Mouse (Mus musculus) heart, embryonic 11.5 days (tissue): Measurements from ENCODE around the gene Tnfrsf4. TPM values are rescaled to one million over a fixed set of nuclear protein-coding genes. Genes with fewer than 3 reads are reported as not detected.

Experiments used
- ATAC-seq: fragments of 200-750 bp; cut with Nextera tagmentation; replicated peaks from 2 replicates; pipeline ENCODE4 v1.8.0; 2017; ENCODE audit warnings: moderate library complexity; ENCODE audit not compliant: insufficient number of reproducible peaks, low FRiP score, low TSS enrichment
- H3K27ac ChIP-seq: fragments of 300-500 bp; sonication (generic); 2 replicates; pipeline ENCODE4 v1.5.1; 2014; ENCODE audit warnings: mild to moderate bottlenecking, low read depth, low read length
- H3K27me3 ChIP-seq: fragments of 300-500 bp; sonication (generic); 2 replicates; pipeline ENCODE4 v1.6.1; 2014; ENCODE audit warnings: mild to moderate bottlenecking, low read length, mixed read lengths; ENCODE audit not compliant: control insufficient read depth, insufficient read depth
- H3K36me3 ChIP-seq: fragments of 300-500 bp; sonication (generic); 2 replicates; pipeline ENCODE4 v1.6.1; 2014; ENCODE audit warnings: mild to moderate bottlenecking, low read length, moderate library complexity, mixed read lengths; ENCODE audit not compliant: control insufficient read depth, insufficient read depth
- H3K4me1 ChIP-seq: fragments of 300-500 bp; sonication (generic); 2 replicates; pipeline ENCODE4 v1.6.1; 2014; ENCODE audit warnings: low read length; ENCODE audit not compliant: control insufficient read depth, insufficient read depth
- H3K4me2 ChIP-seq: fragments of 300-500 bp; sonication (generic); 2 replicates; pipeline ENCODE4 v1.6.1; 2014; ENCODE audit warnings: mild to moderate bottlenecking, moderate library complexity
- H3K4me3 ChIP-seq: fragments of 300-500 bp; sonication (generic); 2 replicates; pipeline ENCODE4 v1.5.1; 2014; ENCODE audit warnings: low read depth, low read length
- H3K9ac ChIP-seq: fragments of 300-500 bp; sonication (generic); 2 replicates; pipeline ENCODE4 v1.6.1; 2014; ENCODE audit warnings: mild to moderate bottlenecking, low read depth, low read length, moderate library complexity
- H3K9me3 ChIP-seq: fragments of 300-500 bp; sonication (generic); replicated peaks from 2 replicates; pipeline ENCODE4 v1.6.1; 2016; ENCODE audit warnings: low read length; ENCODE audit not compliant: control insufficient read depth
- WGBS: fragments of 180-500 bp; shearing (Covaris S2); extraction: QIAGEN DNeasy Blood & Tissue Kit; methylation state at CpG from one replicate; pipeline ENCODE4 v1.1.7; 2014; ENCODE audit not compliant: insufficient replicate concordance; 5-methylcytosine and 5-hydroxymethylcytosine counted together
- polyA plus RNA-seq: library from polyadenylated mRNA; unstranded; fragments of >200 nt; fragmentation: Nextera tagmentation; extraction: Ambion mirVana; gene quantifications from 2 replicates; pipeline ENCODE4 v1.2.1, GENCODE M21; 2014

The Tnfrsf4 gene
- polyA plus RNA-seq, 1 experiment from 2014 or later = 0.37 TPM

DNA sequence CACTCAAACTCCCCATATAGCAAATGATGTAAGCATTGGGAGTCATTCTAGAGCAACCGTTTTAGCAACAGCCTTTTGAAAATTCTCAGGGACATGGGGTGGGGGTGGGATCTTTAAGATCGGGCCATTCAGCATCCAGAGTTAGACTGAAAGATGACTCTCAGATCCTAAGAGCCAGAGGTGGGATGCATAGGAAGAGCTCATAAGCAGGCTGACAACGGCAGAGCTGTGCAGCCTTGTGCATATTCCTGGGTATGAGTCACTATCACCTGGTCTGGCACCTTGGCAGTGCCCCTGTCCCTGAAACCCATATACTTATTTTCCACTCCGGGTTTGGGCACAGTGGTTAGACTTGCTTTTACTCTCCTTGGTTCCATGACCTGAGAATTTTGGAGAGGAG is 39.5 kb downstream of the Tnfrsf4 start:
- Histone ChIP-seq H3K9ac (no peak overlapping the region), H3K27ac (peak overlapping the region; percentile 57), H3K4me3 (no peak overlapping the region), H3K36me3 (no peaks in the 10 kb centered on the region), H3K9me3 (no peaks in the 10 kb centered on the region), H3K4me2 (no peak overlapping the region), H3K27me3 (peaks cover 4% of the 10 kb centered on the region; the same call in 1 of the 2 replicates), H3K4me1 (no peaks in the 10 kb centered on the region)
- WGBS = 46% methylated on average over 4 of the region's 4 CpGs
- ATAC-seq = no peak

DNA sequence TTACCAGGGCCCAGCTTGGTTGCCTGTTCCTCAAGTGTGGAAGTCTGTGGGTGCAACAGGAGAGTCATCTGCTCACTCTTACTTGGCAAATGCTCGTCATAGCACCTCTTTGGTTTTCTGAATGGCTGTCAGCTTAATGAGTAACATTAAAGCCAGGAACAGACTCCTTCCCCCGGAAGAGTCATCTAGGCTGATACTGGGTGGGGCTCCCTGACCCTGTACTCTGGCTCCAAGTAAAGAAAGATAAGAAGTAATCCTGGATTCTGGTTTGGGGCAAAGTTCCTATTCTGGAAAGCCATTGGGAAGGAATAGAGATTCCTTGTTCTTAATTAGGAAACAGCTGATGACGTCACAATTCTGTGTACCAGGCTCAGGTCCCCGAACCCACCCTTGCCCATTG is 40.5 kb downstream of the Tnfrsf4 start:
- H3K9me3 ChIP-seq = no peaks in the 10 kb centered on the region
- no peaks in the 10 kb centered on the region for H3K4me1 ChIP-seq
- no peak overlapping the region for H3K9ac ChIP-seq
- no peak overlapping the region for H3K27ac ChIP-seq
- no peaks in the 10 kb centered on the region for H3K36me3 ChIP-seq
- no peak for ATAC-seq
- H3K27me3 ChIP-seq = peaks cover 4% of the 10 kb centered on the region
- no peak overlapping the region for H3K4me3 ChIP-seq
- no peak overlapping the region for H3K4me2 ChIP-seq
- 82% methylated on average over 4 of the region's 4 CpGs for WGBS

DNA sequence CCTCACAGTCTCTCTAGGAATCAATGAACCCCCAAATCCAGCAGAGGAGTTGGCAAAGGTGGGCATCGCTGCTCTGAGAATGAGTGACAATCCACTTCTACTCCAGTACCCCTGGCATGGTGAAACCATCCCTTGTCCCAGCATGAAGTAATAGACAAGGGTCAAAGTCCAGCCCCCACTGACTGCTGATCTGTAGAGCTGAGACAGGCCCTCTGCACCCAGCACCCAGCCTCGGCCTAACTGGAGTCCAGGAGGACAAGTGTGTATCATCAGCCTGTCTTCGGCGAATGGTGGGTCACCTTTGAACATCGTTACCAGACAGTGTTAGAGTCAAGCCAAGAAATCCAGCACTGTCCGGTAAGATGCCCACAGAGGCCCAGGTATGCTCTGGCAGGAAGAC is 41.0 kb downstream of the Tnfrsf4 start:
- WGBS = 86% methylated on average over 6 of the region's 6 CpGs
- Histone ChIP-seq H3K4me2 (no peak overlapping the region), H3K27ac (no peak overlapping the region), H3K9me3 (no peaks in the 10 kb centered on the region), H3K27me3 (peaks cover 9% of the 10 kb centered on the region), H3K4me1 (no peaks in the 10 kb centered on the region), H3K4me3 (no peak overlapping the region), H3K9ac (no peak overlapping the region), H3K36me3 (no peaks in the 10 kb centered on the region)
- no peak for ATAC-seq

DNA sequence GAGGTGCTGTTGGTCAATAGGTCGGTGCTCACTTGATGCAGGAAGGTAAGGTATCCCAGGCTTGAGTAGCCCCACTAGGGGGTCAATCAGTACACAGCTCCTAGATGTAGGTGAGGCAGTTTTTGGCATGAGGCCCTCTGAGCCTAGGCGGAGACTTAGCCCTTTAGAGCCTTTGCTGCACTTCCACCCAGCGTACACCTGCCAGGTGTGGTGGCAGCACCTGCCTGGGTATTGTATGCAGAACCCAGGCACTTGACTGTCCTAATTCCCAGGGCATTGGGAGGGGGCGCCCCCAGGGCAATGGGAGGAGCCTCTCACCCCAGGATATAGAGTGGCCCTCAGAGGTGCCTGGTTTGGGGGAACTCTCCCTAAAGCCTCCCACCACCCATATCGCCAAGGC is 41.5 kb downstream of the Tnfrsf4 start:
- Histone ChIP-seq H3K36me3 (no peaks in the 10 kb centered on the region), H3K4me1 (no peaks in the 10 kb centered on the region), H3K9ac (no peak overlapping the region), H3K9me3 (no peaks in the 10 kb centered on the region), H3K27me3 (peaks cover 10% of the 10 kb centered on the region), H3K27ac (no peak overlapping the region), H3K4me3 (no peak overlapping the region), H3K4me2 (no peak overlapping the region)
- no peak for ATAC-seq
- WGBS = 91% methylated on average over 5 of the region's 5 CpGs

DNA sequence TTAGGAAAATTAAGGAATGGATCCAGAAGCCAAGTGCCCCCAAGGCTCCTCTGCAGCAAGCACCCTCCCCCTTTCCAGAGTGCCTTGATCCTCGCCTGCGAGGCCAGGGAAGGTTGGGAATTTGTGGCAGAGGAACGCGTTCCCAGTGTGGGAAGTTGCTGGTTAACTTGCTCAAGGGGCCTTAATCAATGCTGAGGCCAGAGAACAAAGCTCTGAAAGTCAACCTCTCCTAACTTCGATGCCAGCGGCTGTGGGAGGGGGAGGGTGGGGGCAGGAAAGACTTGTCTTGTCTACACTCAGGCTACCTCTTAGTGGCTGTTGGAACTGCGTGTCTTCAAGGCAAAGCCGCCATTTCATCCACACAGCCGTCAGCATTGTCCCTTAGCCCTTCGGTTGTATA is 44.1 kb downstream of the Tnfrsf4 start:
- Histone ChIP-seq H3K9me3 (no peaks in the 10 kb centered on the region), H3K4me2 (no peak overlapping the region), H3K27ac (no peak overlapping the region), H3K36me3 (no peaks in the 10 kb centered on the region), H3K27me3 (peaks cover 10% of the 10 kb centered on the region), H3K9ac (no peak overlapping the region), H3K4me1 (no peaks in the 10 kb centered on the region), H3K4me3 (no peak overlapping the region)
- ATAC-seq = no peak
- 66% methylated on average over 10 of the region's 10 CpGs for WGBS

DNA sequence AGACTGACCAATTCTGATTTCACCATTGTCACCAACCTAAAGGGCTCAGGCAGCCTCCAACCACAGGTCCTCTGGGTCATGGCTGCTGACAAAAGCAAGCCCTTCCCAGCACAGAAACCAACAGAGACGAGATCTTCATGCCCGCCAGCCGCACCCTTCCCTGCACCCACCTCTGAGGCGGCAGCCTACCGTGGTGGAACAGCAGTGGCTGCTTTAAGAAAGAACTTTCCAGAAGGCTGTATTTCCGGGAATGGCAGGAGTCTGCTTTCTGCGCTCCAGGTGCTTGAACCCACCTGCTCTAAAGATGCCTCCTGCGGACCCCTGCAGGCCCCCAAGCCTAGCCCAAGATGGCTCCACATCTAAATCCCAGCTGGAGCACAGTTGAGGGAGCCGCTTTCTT is 45.2 kb downstream of the Tnfrsf4 start:
- no peak for ATAC-seq
- no peak overlapping the region for H3K27ac ChIP-seq
- peaks cover 10% of the 10 kb centered on the region for H3K27me3 ChIP-seq
- no peak overlapping the region for H3K9ac ChIP-seq
- H3K36me3 ChIP-seq = no peaks in the 10 kb centered on the region
- H3K9me3 ChIP-seq = no peaks in the 10 kb centered on the region
- no peaks in the 10 kb centered on the region for H3K4me1 ChIP-seq
- no peak overlapping the region for H3K4me2 ChIP-seq
- 64% methylated on average over 9 of the region's 9 CpGs for WGBS
- no peak overlapping the region for H3K4me3 ChIP-seq

DNA sequence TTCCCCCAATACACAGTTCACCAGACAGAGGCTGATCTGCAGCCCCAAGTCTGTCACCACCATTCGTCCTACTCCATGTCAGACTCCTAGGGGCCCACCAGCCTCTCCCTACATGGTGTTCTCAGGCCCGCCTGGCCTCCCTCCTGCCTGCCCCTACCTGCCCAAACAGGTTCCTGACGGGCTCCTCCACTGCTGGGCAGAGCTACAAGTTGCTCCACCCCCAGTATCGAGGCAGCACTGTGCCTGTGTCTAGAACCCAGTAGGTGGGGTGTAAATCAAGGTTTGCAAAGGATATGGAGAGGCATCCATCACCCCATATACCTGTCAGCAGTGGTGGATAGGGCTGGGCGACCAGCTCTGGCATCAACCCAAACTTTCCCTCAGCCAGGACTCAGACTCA is 45.6 kb downstream of the Tnfrsf4 start, which contains the start of gene Ttll10:
Gene Ttll10 (minus strand): TSS at position 154 of the 400 bp plus-strand sequence.
- Histone ChIP-seq H3K27me3 (peaks cover 10% of the 10 kb centered on the region), H3K9ac (no peak within 1 kb of the TSS), H3K4me1 (no peaks in the 10 kb centered on the region), H3K36me3 (no peaks in the 10 kb centered on the region), H3K9me3 (no peaks in the 10 kb centered on the region), H3K4me3 (no peak within 1 kb of the TSS), H3K4me2 (no peak within 1 kb of the TSS), H3K27ac (no peak within 1 kb of the TSS)
- 36% methylated on average over 5 of the region's 5 CpGs for WGBS
- ATAC-seq = no peak

DNA sequence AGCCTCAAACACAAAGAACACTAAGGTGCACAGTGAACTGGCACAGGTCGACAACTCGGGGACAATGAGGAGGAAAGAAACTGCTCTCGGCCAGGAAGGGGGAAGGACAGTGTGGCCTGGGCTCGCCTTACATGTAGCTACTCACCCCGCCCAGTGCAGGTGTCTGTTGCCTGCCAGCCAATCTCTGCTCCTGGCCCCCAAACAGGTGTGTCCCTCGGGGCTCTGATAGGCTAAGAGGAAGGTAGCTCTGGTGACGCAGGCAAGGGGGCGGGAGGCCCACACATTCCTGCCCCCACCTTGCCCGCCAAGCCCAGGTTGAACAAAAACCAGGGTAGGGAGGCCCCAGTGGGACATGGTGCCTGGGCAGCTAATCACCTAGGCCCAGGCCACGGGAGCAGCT is 46.1 kb downstream of the Tnfrsf4 start:
- H3K4me3 ChIP-seq = no peak overlapping the region

DNA sequence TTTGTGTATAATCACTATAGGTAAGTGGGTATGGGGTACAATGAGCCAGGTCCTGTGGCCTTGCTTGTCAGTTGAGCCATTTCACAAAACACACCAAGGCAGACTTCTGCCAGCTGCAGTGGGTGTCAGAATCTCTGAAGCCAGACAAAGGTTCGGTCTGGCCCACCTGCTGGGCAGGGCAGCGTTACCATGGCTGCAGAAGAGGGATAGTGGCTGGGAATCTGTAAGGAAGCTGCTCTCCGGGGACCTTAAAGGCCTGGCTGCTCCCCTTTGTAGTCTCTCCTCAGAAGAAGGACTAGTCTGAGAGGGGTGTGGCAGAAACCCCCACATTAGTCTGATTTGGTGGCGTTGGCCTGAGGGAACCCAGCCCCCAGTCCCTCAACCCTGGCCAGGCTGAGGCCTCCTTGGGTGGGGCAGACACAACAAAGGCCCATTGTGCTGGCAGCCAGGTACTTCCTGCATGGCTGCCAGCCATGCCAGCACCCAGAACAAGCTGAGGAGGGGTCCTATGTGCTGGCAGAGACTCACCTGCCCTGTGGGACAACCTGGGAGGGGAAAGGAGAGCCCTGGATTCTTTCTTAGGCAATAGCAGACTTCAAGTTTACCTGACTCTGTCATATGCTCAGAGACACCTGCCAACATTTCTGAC is 50.3 kb downstream of the Tnfrsf4 start:
- no peaks in the 10 kb centered on the region for H3K9me3 ChIP-seq
- 21% methylated on average over 4 of the region's 4 CpGs for WGBS
- peaks cover 7% of the 10 kb centered on the region; the same call in 1 of the 2 replicates for H3K27me3 ChIP-seq
- no peak overlapping the region for H3K4me2 ChIP-seq
- H3K4me1 ChIP-seq = peaks cover 7% of the 10 kb centered on the region; the same call in 1 of the 2 replicates
- H3K27ac ChIP-seq = no peak overlapping the region
- H3K36me3 ChIP-seq = no peaks in the 10 kb centered on the region
- H3K9ac ChIP-seq = no peak overlapping the region
- no peak overlapping the region for H3K4me3 ChIP-seq
- ATAC-seq = no peak

More for the DNA sequence above, 46.1 kb downstream of the Tnfrsf4 start:
- ATAC-seq = 0 out of 2 replicates have a peak, but pooled peaks have one; percentile 32
- Histone ChIP-seq H3K27me3 (peaks cover 10% of the 10 kb centered on the region), H3K27ac (no peak overlapping the region), H3K9ac (no peak overlapping the region), H3K36me3 (no peaks in the 10 kb centered on the region), H3K4me1 (no peaks in the 10 kb centered on the region), H3K4me2 (no peak overlapping the region), H3K9me3 (no peaks in the 10 kb centered on the region)
- WGBS = 40% methylated on average over 10 of the region's 10 CpGs
